Mouse (Mus musculus) G1E (cell line): Measurements from ENCODE around the gene Rassf8.

Source experiments
- CTCF ChIP-seq: IDR thresholded peaks from 2 replicates; pipeline ENCODE4 v1.5.1; 2012; ENCODE audit warnings: low read depth, low read length, inconsistent platforms, mixed read lengths
- GATA2 ChIP-seq: IDR thresholded peaks from 2 replicates; pipeline ENCODE4 v1.6.1; 2012; ENCODE audit warnings: low read depth, low read length, inconsistent platforms, borderline replicate concordance

DNA sequence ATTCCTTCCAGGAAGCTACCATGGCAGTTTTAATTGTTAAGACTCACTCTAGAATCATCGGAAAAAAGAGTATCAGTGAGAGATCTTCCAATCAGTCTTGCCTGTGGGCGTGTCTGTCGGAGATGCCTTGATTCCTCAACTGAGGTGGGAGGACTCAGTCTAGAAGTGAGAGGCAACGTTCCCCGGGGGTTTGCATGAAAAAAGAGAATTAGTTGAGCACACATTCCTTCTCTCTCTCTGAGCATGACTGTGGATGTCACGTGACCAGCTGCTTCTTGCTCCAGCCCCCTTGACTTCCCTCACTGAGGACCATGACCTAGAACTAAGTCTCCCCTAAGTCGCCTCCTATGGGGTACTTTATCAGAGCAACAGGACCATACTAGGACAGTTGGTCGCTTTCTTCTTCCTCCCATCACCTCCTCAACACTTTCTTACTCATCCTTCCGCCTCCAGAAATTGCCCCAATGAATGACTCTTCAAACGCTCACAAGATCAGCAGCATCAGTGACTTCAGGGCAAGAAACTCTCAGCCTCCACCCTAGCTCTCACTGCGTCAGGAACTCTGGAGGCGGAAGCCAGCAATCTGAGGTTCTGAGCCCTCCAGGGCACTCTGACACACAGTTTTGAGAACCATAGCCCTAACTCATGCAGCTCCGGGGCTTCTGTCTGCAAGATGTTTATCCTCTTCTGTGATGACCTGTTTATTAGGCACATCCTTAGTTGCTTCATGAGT lies 23.3 kb upstream of the Rassf8 start:
- TF ChIP-seq CTCF (no peak), GATA2 (no peak)
